Mouse (Mus musculus): ENCODE results near the gene Adam10. TPM values are rescaled to one million over a fixed set of nuclear protein-coding genes. Genes with fewer than 3 reads are reported as not detected.

Adam10 gene
- 10 to 100 TPM; 73.0 to 92.8 TPM for polyA plus RNA-seq (2017; shearing (Covaris generic))

GRCm38 (mm10) chr9:70678682-70679131, at the start of gene Adam10:
TSS of gene Adam10 (plus strand) at chr9:70678997.

GRCm38 (mm10) chr9:70656130-70657007, 22.4 kb upstream of the Adam10 start, which contains the start of gene Gm10642:
TSS of gene Gm10642 (plus strand) at chr9:70656251.

GRCm38 (mm10) chr9:70657013-70657967, 21.5 kb upstream of the Adam10 start, which contains the start of gene Mindy2:
TSS of gene Mindy2 (minus strand) at chr9:70657174.

Other genes with a start within 250 kb of the Adam10 start
- 10 to 100 TPM; 40.8 to 49.0 TPM for gene Rnf111, start 175.3 kb upstream of the Adam10 start, polyA plus RNA-seq (2017; shearing (Covaris generic))
- 100 to 1,000 TPM; 106 to 122 TPM for gene Sltm, start 136.2 kb upstream of the Adam10 start, polyA plus RNA-seq (2017; shearing (Covaris generic))
- 1 to 10 TPM; 6.1 to 7.7 TPM for gene Gm10642, start 22.7 kb upstream of the Adam10 start, polyA plus RNA-seq (2017; shearing (Covaris generic))
- gene Mindy2, start 21.8 kb upstream of the Adam10 start, polyA plus RNA-seq (2017; shearing (Covaris generic)) = 10 to 100 TPM; 79.7 to 90.9 TPM